Mouse (Mus musculus) stomach, adult 2 months (tissue): ENCODE results near the gene Olfr684. TPM values are rescaled to one million over a fixed set of nuclear protein-coding genes. Genes with fewer than 3 reads are reported as not detected.

ENCODE experiments used
- polyA plus RNA-seq: library from polyadenylated mRNA; depleted of rRNA; stranded (reverse); fragments of >200 nt; gene quantifications from 2 replicates; pipeline ENCODE4 v1.2.3, GENCODE M21; 2012; rRNA removed

Gene Olfr684
- not detected in 2 replicates for polyA plus RNA-seq

GRCm38 (mm10) chr7:105163553-105163952, at the start of gene Olfr684:
TSS of gene Olfr684 (minus strand) at chr7:105163653.

GRCm38 (mm10) chr7:105207385-105207784, 43.9 kb upstream of the Olfr684 start, which contains the start of gene Olfr686:
TSS of gene Olfr686 (minus strand) at chr7:105207485.

GRCm38 (mm10) chr7:105185912-105186311, 22.5 kb upstream of the Olfr684 start, which contains the start of gene Olfr685:
TSS of gene Olfr685 (minus strand) at chr7:105186012.

GRCm38 (mm10) chr7:105146912-105147311, 16.5 kb downstream of the Olfr684 start, which contains the start of gene Olfr683:
TSS of gene Olfr683 (minus strand) at chr7:105147012.

GRCm38 (mm10) chr7:105116536-105116935, 46.9 kb downstream of the Olfr684 start, which contains the start of gene Olfr681:
TSS of gene Olfr681 (plus strand) at chr7:105116836.

Other genes with a start within 250 kb of the Olfr684 start
- not detected in 2 replicates for gene Olfr667, start 242.2 kb downstream of the Olfr684 start, polyA plus RNA-seq
- gene Olfr668, start 235.6 kb downstream of the Olfr684 start, polyA plus RNA-seq, result not detected in 2 replicates
- gene Olfr669, start 229.4 kb downstream of the Olfr684 start, polyA plus RNA-seq, result not detected in 2 replicates
- gene Olfr670, start 201.0 kb downstream of the Olfr684 start, polyA plus RNA-seq, result not detected in 2 replicates
- gene Olfr671, start 184.5 kb downstream of the Olfr684 start, polyA plus RNA-seq, result not detected in 2 replicates
- gene Olfr672, start 161.6 kb downstream of the Olfr684 start, polyA plus RNA-seq, result not detected in 2 replicates
- not detected in 2 replicates for gene Olfr675, start 135.2 kb downstream of the Olfr684 start, polyA plus RNA-seq
- not detected in 2 replicates for gene Olfr676, start 131.0 kb downstream of the Olfr684 start, polyA plus RNA-seq
- not detected in 2 replicates for gene Olfr677, start 112.3 kb downstream of the Olfr684 start, polyA plus RNA-seq
- not detected in 2 replicates for gene Olfr678, start 99.2 kb downstream of the Olfr684 start, polyA plus RNA-seq
- not detected in 2 replicates for gene Olfr679, start 82.4 kb downstream of the Olfr684 start, polyA plus RNA-seq
- not detected in 2 replicates for gene Olfr680-ps1, start 70.8 kb downstream of the Olfr684 start, polyA plus RNA-seq
- not detected in 2 replicates for gene Olfr681, start 46.8 kb downstream of the Olfr684 start, polyA plus RNA-seq
- not detected in 2 replicates for gene Olfr683, start 16.6 kb downstream of the Olfr684 start, polyA plus RNA-seq
- not detected in 2 replicates for gene Olfr685, start 22.4 kb upstream of the Olfr684 start, polyA plus RNA-seq
- not detected in 2 replicates for gene Olfr686, start 43.8 kb upstream of the Olfr684 start, polyA plus RNA-seq
- not detected in 2 replicates for gene Olfr688, start 124.4 kb upstream of the Olfr684 start, polyA plus RNA-seq
- gene Olfr689, start 147.5 kb upstream of the Olfr684 start, polyA plus RNA-seq, result not detected in 2 replicates
- gene Olfr690, start 170.5 kb upstream of the Olfr684 start, polyA plus RNA-seq, result not detected in 2 replicates
- not detected in 2 replicates for gene Olfr691, start 178.6 kb upstream of the Olfr684 start, polyA plus RNA-seq
- not detected in 2 replicates for gene Olfr692, start 204.6 kb upstream of the Olfr684 start, polyA plus RNA-seq
- not detected in 2 replicates for gene Gm5901, start 211.4 kb upstream of the Olfr684 start, polyA plus RNA-seq
- gene Fam160a2, start 236.4 kb upstream of the Olfr684 start, polyA plus RNA-seq, result 23.6 and 28.1 TPM in 2 replicates
- gene Cnga4, start 240.9 kb upstream of the Olfr684 start, polyA plus RNA-seq, result 0.05 and 0.08 TPM in 2 replicates